Mouse (Mus musculus): ENCODE measurements around the gene Syne4. TPM values are rescaled to one million over a fixed set of nuclear protein-coding genes. Genes with fewer than 3 reads are reported as not detected.

Syne4 gene
- polyA plus RNA-seq, 1 experiment: 1.2 TPM

- Histone ChIP-seq H3K27me3 (ENCODE audit: control insufficient read depth, insufficient read depth, insufficient read length) (peaks cover 19% of the 10 kb centered on the region), H3ac (ENCODE audit: control insufficient read depth, insufficient read length) (no peak overlapping the region), H3K4me3 (no peak overlapping the region), H3K79me2 (ENCODE audit: control insufficient read depth, insufficient read depth) (no peaks in the 10 kb centered on the region), H3K4me2 (ENCODE audit: low read depth) (no peak overlapping the region), H3K36me3 (ENCODE audit: control insufficient read depth, insufficient read depth) (no peaks in the 10 kb centered on the region)
- TF ChIP-seq USF1 (IDR thresholded peaks at IDR 0.05; ENCODE audit: low read depth) (no peak), MYOD1 (IDR thresholded peaks at IDR 0.05; ENCODE audit: control insufficient read depth in 1 of 3, insufficient read length in 2 of 3, low read depth in 2 of 3) (no peak), POLR2A (IDR thresholded peaks at IDR 0.05; ENCODE audit: insufficient read length, low read depth) (no peak), TCF3 (IDR thresholded peaks at IDR 0.05; ENCODE audit: insufficient read length, low read depth) (no peak), POLR2AphosphoS2 (IDR thresholded peaks at IDR 0.05; ENCODE audit: insufficient read length, low read depth) (no peak), MYOG (IDR thresholded peaks at IDR 0.05; ENCODE audit: control insufficient read depth in 1 of 3, insufficient read depth in 1 of 3, insufficient read length in 2 of 3, low read depth in 2 of 3) (no peak), SRF (IDR thresholded peaks at IDR 0.05; ENCODE audit: control insufficient read depth, insufficient read length, low read depth) (no peak), TCF12 (IDR thresholded peaks at IDR 0.05; ENCODE audit: insufficient read depth, poor library complexity, severe bottlenecking) (no peak), MAX (IDR thresholded peaks at IDR 0.05; ENCODE audit: low read depth) (no peak), E2F4 (IDR thresholded peaks at IDR 0.05; ENCODE audit: insufficient read depth) (no peak), CEBPB (IDR thresholded peaks at IDR 0.05; ENCODE audit: insufficient read depth, poor library complexity, severe bottlenecking) (no peak), REST (IDR thresholded peaks at IDR 0.05; ENCODE audit: insufficient read depth, insufficient read length) (no peak)
These were observed 11.8 kb downstream of the Syne4 start for GRCm38 (mm10) chr7:30326427-30326826.

GRCm38 (mm10) chr7:30327140-30327539, 12.5 kb downstream of the Syne4 start:
- H3ac ChIP-seq (ENCODE audit: control insufficient read depth, insufficient read length): no peak overlapping the region
- no peaks in the 10 kb centered on the region for H3K36me3 ChIP-seq (ENCODE audit: control insufficient read depth, insufficient read depth)
- H3K4me3 ChIP-seq: no peak overlapping the region
- peaks cover 19% of the 10 kb centered on the region for H3K27me3 ChIP-seq (ENCODE audit: control insufficient read depth, insufficient read depth, insufficient read length)
- no peaks in the 10 kb centered on the region for H3K79me2 ChIP-seq (ENCODE audit: control insufficient read depth, insufficient read depth)
- TF ChIP-seq TCF3 (IDR thresholded peaks at IDR 0.05; ENCODE audit: insufficient read length, low read depth) (no peak), SRF (IDR thresholded peaks at IDR 0.05; ENCODE audit: control insufficient read depth, insufficient read length, low read depth) (no peak), CEBPB (IDR thresholded peaks at IDR 0.05; ENCODE audit: insufficient read depth, poor library complexity, severe bottlenecking) (no peak), MYOG (IDR thresholded peaks at IDR 0.05; ENCODE audit: control insufficient read depth in 1 of 3, insufficient read depth in 1 of 3, insufficient read length in 2 of 3, low read depth in 2 of 3) (peak in 1 of 3 experiments; percentile 47), USF1 (IDR thresholded peaks at IDR 0.05; ENCODE audit: low read depth) (no peak), MYOD1 (IDR thresholded peaks at IDR 0.05; ENCODE audit: control insufficient read depth in 1 of 3, insufficient read length in 2 of 3, low read depth in 2 of 3) (peak in 1 of 3 experiments; percentile 68), TCF12 (IDR thresholded peaks at IDR 0.05; ENCODE audit: insufficient read depth, poor library complexity, severe bottlenecking) (no peak), E2F4 (IDR thresholded peaks at IDR 0.05; ENCODE audit: insufficient read depth) (no peak), POLR2A (IDR thresholded peaks at IDR 0.05; ENCODE audit: insufficient read length, low read depth) (no peak), REST (IDR thresholded peaks at IDR 0.05; ENCODE audit: insufficient read depth, insufficient read length) (no peak)
- H3K4me2 ChIP-seq (ENCODE audit: low read depth): no peak overlapping the region

GRCm38 (mm10) chr7:30328379-30328778, 13.8 kb downstream of the Syne4 start:
- Histone ChIP-seq H3K27me3 (ENCODE audit: control insufficient read depth, insufficient read depth, insufficient read length) (peaks cover 19% of the 10 kb centered on the region), H3ac (ENCODE audit: control insufficient read depth, insufficient read length) (no peak overlapping the region), H3K4me2 (ENCODE audit: low read depth) (no peak overlapping the region), H3K4me3 (no peak overlapping the region), H3K36me3 (ENCODE audit: control insufficient read depth, insufficient read depth) (no peaks in the 10 kb centered on the region), H3K79me2 (ENCODE audit: control insufficient read depth, insufficient read depth) (no peaks in the 10 kb centered on the region)
- TF ChIP-seq E2F4 (IDR thresholded peaks at IDR 0.05; ENCODE audit: insufficient read depth) (no peak), MYOG (IDR thresholded peaks at IDR 0.05; ENCODE audit: control insufficient read depth in 1 of 3, insufficient read depth in 1 of 3, insufficient read length in 2 of 3, low read depth in 2 of 3) (no peak), POLR2A (IDR thresholded peaks at IDR 0.05; ENCODE audit: insufficient read length, low read depth) (no peak), MYOD1 (IDR thresholded peaks at IDR 0.05; ENCODE audit: control insufficient read depth in 1 of 3, insufficient read length in 2 of 3, low read depth in 2 of 3) (no peak), SRF (IDR thresholded peaks at IDR 0.05; ENCODE audit: control insufficient read depth, insufficient read length, low read depth) (no peak), TCF3 (IDR thresholded peaks at IDR 0.05; ENCODE audit: insufficient read length, low read depth) (no peak), POLR2AphosphoS2 (IDR thresholded peaks at IDR 0.05; ENCODE audit: insufficient read length, low read depth) (no peak), CEBPB (IDR thresholded peaks at IDR 0.05; ENCODE audit: insufficient read depth, poor library complexity, severe bottlenecking) (no peak), MAX (IDR thresholded peaks at IDR 0.05; ENCODE audit: low read depth) (no peak), USF1 (IDR thresholded peaks at IDR 0.05; ENCODE audit: low read depth) (no peak), REST (IDR thresholded peaks at IDR 0.05; ENCODE audit: insufficient read depth, insufficient read length) (no peak), TCF12 (IDR thresholded peaks at IDR 0.05; ENCODE audit: insufficient read depth, poor library complexity, severe bottlenecking) (no peak)

GRCm38 (mm10) chr7:30331887-30332286, 17.3 kb downstream of the Syne4 start:
- Histone ChIP-seq H3K4me3 (no peak overlapping the region), H3K36me3 (ENCODE audit: control insufficient read depth, insufficient read depth) (no peaks in the 10 kb centered on the region), H3K4me2 (ENCODE audit: low read depth) (no peak overlapping the region), H3ac (ENCODE audit: control insufficient read depth, insufficient read length) (no peak overlapping the region), H3K79me2 (ENCODE audit: control insufficient read depth, insufficient read depth) (no peaks in the 10 kb centered on the region), H3K27me3 (ENCODE audit: control insufficient read depth, insufficient read depth, insufficient read length) (peaks cover 32% of the 10 kb centered on the region)
- no peak for TF ChIP-seq MAX (IDR thresholded peaks at IDR 0.05; ENCODE audit: low read depth)
- TF ChIP-seq TCF12 (IDR thresholded peaks at IDR 0.05; ENCODE audit: insufficient read depth, poor library complexity, severe bottlenecking): no peak
- TF ChIP-seq MYOD1 (IDR thresholded peaks at IDR 0.05; ENCODE audit: control insufficient read depth in 1 of 3, insufficient read length in 2 of 3, low read depth in 2 of 3): no peak
- no peak for TF ChIP-seq POLR2AphosphoS2 (IDR thresholded peaks at IDR 0.05; ENCODE audit: insufficient read length, low read depth)
- TF ChIP-seq REST (IDR thresholded peaks at IDR 0.05; ENCODE audit: insufficient read depth, insufficient read length): no peak
- no peak for TF ChIP-seq E2F4 (IDR thresholded peaks at IDR 0.05; ENCODE audit: insufficient read depth)
- TF ChIP-seq TCF3 (IDR thresholded peaks at IDR 0.05; ENCODE audit: insufficient read length, low read depth): no peak
- TF ChIP-seq SRF (IDR thresholded peaks at IDR 0.05; ENCODE audit: control insufficient read depth, insufficient read length, low read depth): no peak
- TF ChIP-seq USF1 (IDR thresholded peaks at IDR 0.05; ENCODE audit: low read depth): no peak
- TF ChIP-seq POLR2A (IDR thresholded peaks at IDR 0.05; ENCODE audit: insufficient read length, low read depth): no peak
- TF ChIP-seq MYOG (IDR thresholded peaks at IDR 0.05; ENCODE audit: control insufficient read depth in 1 of 3, insufficient read depth in 1 of 3, insufficient read length in 2 of 3, low read depth in 2 of 3): no peak
- no peak for TF ChIP-seq CEBPB (IDR thresholded peaks at IDR 0.05; ENCODE audit: insufficient read depth, poor library complexity, severe bottlenecking)
